Mouse (Mus musculus): ENCODE results near the gene Adamtsl1. TPM values are rescaled to one million over a fixed set of nuclear protein-coding genes. Genes with fewer than 3 reads are reported as not detected.

Adamtsl1 gene
- polyA plus RNA-seq, 1 experiment = 0.48 TPM

- TF ChIP-seq CTCF (IDR thresholded peaks at IDR 0.05; ENCODE audit: control insufficient read depth, insufficient read depth, insufficient read length) = no peak
- TF ChIP-seq MYOD1 (IDR thresholded peaks at IDR 0.05; ENCODE audit: control insufficient read depth, insufficient read length, low read depth) = no peak
- TF ChIP-seq MYOG (IDR thresholded peaks at IDR 0.05; ENCODE audit: control insufficient read depth, extremely low read depth, insufficient read length) = no peak
- no peak for TF ChIP-seq FOSL1 (IDR thresholded peaks at IDR 0.05; ENCODE audit: insufficient read depth, low read length, poor library complexity, severe bottlenecking)
- TF ChIP-seq CEBPB (IDR thresholded peaks at IDR 0.05; ENCODE audit: low read depth) = no peak
- no peak for TF ChIP-seq USF1 (IDR thresholded peaks at IDR 0.05; ENCODE audit: low read depth)
- TF ChIP-seq MAX (IDR thresholded peaks at IDR 0.05) = no peak
- H3K79me2 ChIP-seq (ENCODE audit: control insufficient read depth, insufficient read depth) = no peaks in the 10 kb centered on the region
Observed at GRCm38 (mm10) chr4:85539677-85540076, 25.7 kb downstream of the Adamtsl1 start.

GRCm38 (mm10) chr4:85543221-85543620, 29.2 kb downstream of the Adamtsl1 start:
- Histone ChIP-seq H3K36me3 (ENCODE audit: control insufficient read depth, insufficient read depth) (no peaks in the 10 kb centered on the region), H3K4me3 (ENCODE audit: insufficient read depth, poor library complexity, severe bottlenecking) (no peak overlapping the region), H3ac (ENCODE audit: control insufficient read depth, insufficient read length, low read depth) (no peak overlapping the region), H3K79me2 (ENCODE audit: control insufficient read depth, insufficient read depth) (no peaks in the 10 kb centered on the region), H3K27me3 (ENCODE audit: control insufficient read depth, insufficient read depth, insufficient read length) (no peaks in the 10 kb centered on the region), H3K79me3 (ENCODE audit: low read depth) (no peaks in the 10 kb centered on the region)
- TF ChIP-seq MYOG (IDR thresholded peaks at IDR 0.05; ENCODE audit: control insufficient read depth, extremely low read depth, insufficient read length) = no peak
- TF ChIP-seq CEBPB (IDR thresholded peaks at IDR 0.05; ENCODE audit: low read depth) = no peak
- no peak for TF ChIP-seq USF1 (IDR thresholded peaks at IDR 0.05; ENCODE audit: low read depth)
- TF ChIP-seq MAX (IDR thresholded peaks at IDR 0.05) = no peak
- no peak for TF ChIP-seq FOSL1 (IDR thresholded peaks at IDR 0.05; ENCODE audit: insufficient read depth, low read length, poor library complexity, severe bottlenecking)
- TF ChIP-seq CTCF (IDR thresholded peaks at IDR 0.05; ENCODE audit: control insufficient read depth, insufficient read depth, insufficient read length) = no peak
- no peak for TF ChIP-seq MYOD1 (IDR thresholded peaks at IDR 0.05; ENCODE audit: control insufficient read depth, insufficient read length, low read depth)

More at GRCm38 (mm10) chr4:85539677-85540076, 25.7 kb downstream of the Adamtsl1 start:
- Histone ChIP-seq H3ac (ENCODE audit: control insufficient read depth, insufficient read length, low read depth) (no peak overlapping the region), H3K27me3 (ENCODE audit: control insufficient read depth, insufficient read depth, insufficient read length) (no peaks in the 10 kb centered on the region), H3K36me3 (ENCODE audit: control insufficient read depth, insufficient read depth) (no peaks in the 10 kb centered on the region), H3K79me3 (ENCODE audit: low read depth) (no peaks in the 10 kb centered on the region), H3K4me3 (ENCODE audit: insufficient read depth, poor library complexity, severe bottlenecking) (no peak overlapping the region)

- Histone ChIP-seq H3K79me2 (ENCODE audit: control insufficient read depth, insufficient read depth) (no peaks in the 10 kb centered on the region), H3K36me3 (ENCODE audit: control insufficient read depth, insufficient read depth) (no peaks in the 10 kb centered on the region), H3K79me3 (ENCODE audit: low read depth) (no peaks in the 10 kb centered on the region), H3K4me3 (ENCODE audit: insufficient read depth, poor library complexity, severe bottlenecking) (no peak overlapping the region), H3ac (ENCODE audit: control insufficient read depth, insufficient read length, low read depth) (no peak overlapping the region), H3K27me3 (ENCODE audit: control insufficient read depth, insufficient read depth, insufficient read length) (no peaks in the 10 kb centered on the region)
- no peak for TF ChIP-seq MAX (IDR thresholded peaks at IDR 0.05)
- no peak for TF ChIP-seq FOSL1 (IDR thresholded peaks at IDR 0.05; ENCODE audit: insufficient read depth, low read length, poor library complexity, severe bottlenecking)
- TF ChIP-seq CEBPB (IDR thresholded peaks at IDR 0.05; ENCODE audit: low read depth) = no peak
- no peak for TF ChIP-seq MYOD1 (IDR thresholded peaks at IDR 0.05; ENCODE audit: control insufficient read depth, insufficient read length, low read depth)
- TF ChIP-seq USF1 (IDR thresholded peaks at IDR 0.05; ENCODE audit: low read depth) = no peak
- no peak for TF ChIP-seq CTCF (IDR thresholded peaks at IDR 0.05; ENCODE audit: control insufficient read depth, insufficient read depth, insufficient read length)
- no peak for TF ChIP-seq MYOG (IDR thresholded peaks at IDR 0.05; ENCODE audit: control insufficient read depth, extremely low read depth, insufficient read length)
Observed at GRCm38 (mm10) chr4:85554696-85555095, 40.7 kb downstream of the Adamtsl1 start.

- no peak overlapping the region for H3K4me3 ChIP-seq (ENCODE audit: insufficient read depth, poor library complexity, severe bottlenecking)
- H3K36me3 ChIP-seq (ENCODE audit: control insufficient read depth, insufficient read depth) = no peaks in the 10 kb centered on the region
- no peaks in the 10 kb centered on the region for H3K27me3 ChIP-seq (ENCODE audit: control insufficient read depth, insufficient read depth, insufficient read length)
- no peak overlapping the region for H3ac ChIP-seq (ENCODE audit: control insufficient read depth, insufficient read length, low read depth)
- no peak for TF ChIP-seq MAX (IDR thresholded peaks at IDR 0.05)
- no peak for TF ChIP-seq USF1 (IDR thresholded peaks at IDR 0.05; ENCODE audit: low read depth)
- no peak for TF ChIP-seq CTCF (IDR thresholded peaks at IDR 0.05; ENCODE audit: control insufficient read depth, insufficient read depth, insufficient read length)
- TF ChIP-seq MYOD1 (IDR thresholded peaks at IDR 0.05; ENCODE audit: control insufficient read depth, insufficient read length, low read depth) = no peak
- no peak for TF ChIP-seq CEBPB (IDR thresholded peaks at IDR 0.05; ENCODE audit: low read depth)
- no peak for TF ChIP-seq FOSL1 (IDR thresholded peaks at IDR 0.05; ENCODE audit: insufficient read depth, low read length, poor library complexity, severe bottlenecking)
- no peak for TF ChIP-seq MYOG (IDR thresholded peaks at IDR 0.05; ENCODE audit: control insufficient read depth, extremely low read depth, insufficient read length)
- H3K79me3 ChIP-seq (ENCODE audit: low read depth) = no peaks in the 10 kb centered on the region
- no peaks in the 10 kb centered on the region for H3K79me2 ChIP-seq (ENCODE audit: control insufficient read depth, insufficient read depth)
Observed at GRCm38 (mm10) chr4:85559753-85560152, 45.8 kb downstream of the Adamtsl1 start.

- Histone ChIP-seq H3K79me3 (ENCODE audit: low read depth) (no peaks in the 10 kb centered on the region), H3K36me3 (ENCODE audit: control insufficient read depth, insufficient read depth) (no peaks in the 10 kb centered on the region), H3K27me3 (ENCODE audit: control insufficient read depth, insufficient read depth, insufficient read length) (no peaks in the 10 kb centered on the region), H3K79me2 (ENCODE audit: control insufficient read depth, insufficient read depth) (no peaks in the 10 kb centered on the region), H3K4me3 (ENCODE audit: insufficient read depth, poor library complexity, severe bottlenecking) (no peak overlapping the region), H3ac (ENCODE audit: control insufficient read depth, insufficient read length, low read depth) (no peak overlapping the region)
- TF ChIP-seq USF1 (IDR thresholded peaks at IDR 0.05; ENCODE audit: low read depth) (no peak), MAX (IDR thresholded peaks at IDR 0.05) (no peak), MYOG (IDR thresholded peaks at IDR 0.05; ENCODE audit: control insufficient read depth, extremely low read depth, insufficient read length) (no peak), MYOD1 (IDR thresholded peaks at IDR 0.05; ENCODE audit: control insufficient read depth, insufficient read length, low read depth) (no peak), FOSL1 (IDR thresholded peaks at IDR 0.05; ENCODE audit: insufficient read depth, low read length, poor library complexity, severe bottlenecking) (no peak), CEBPB (IDR thresholded peaks at IDR 0.05; ENCODE audit: low read depth) (no peak), CTCF (IDR thresholded peaks at IDR 0.05; ENCODE audit: control insufficient read depth, insufficient read depth, insufficient read length) (no peak)
Observed at GRCm38 (mm10) chr4:85585426-85585825, 71.5 kb downstream of the Adamtsl1 start.

GRCm38 (mm10) chr4:85588928-85589327, 75.0 kb downstream of the Adamtsl1 start:
- no peaks in the 10 kb centered on the region for H3K36me3 ChIP-seq (ENCODE audit: control insufficient read depth, insufficient read depth)

More at GRCm38 (mm10) chr4:85588928-85589327, 75.0 kb downstream of the Adamtsl1 start:
- Histone ChIP-seq H3K27me3 (ENCODE audit: control insufficient read depth, insufficient read depth, insufficient read length) (no peaks in the 10 kb centered on the region), H3ac (ENCODE audit: control insufficient read depth, insufficient read length, low read depth) (no peak overlapping the region), H3K79me2 (ENCODE audit: control insufficient read depth, insufficient read depth) (no peaks in the 10 kb centered on the region), H3K4me3 (ENCODE audit: insufficient read depth, poor library complexity, severe bottlenecking) (no peak overlapping the region), H3K79me3 (ENCODE audit: low read depth) (no peaks in the 10 kb centered on the region)
- no peak for TF ChIP-seq MAX (IDR thresholded peaks at IDR 0.05)
- TF ChIP-seq MYOG (IDR thresholded peaks at IDR 0.05; ENCODE audit: control insufficient read depth, extremely low read depth, insufficient read length) = no peak
- no peak for TF ChIP-seq USF1 (IDR thresholded peaks at IDR 0.05; ENCODE audit: low read depth)
- TF ChIP-seq CEBPB (IDR thresholded peaks at IDR 0.05; ENCODE audit: low read depth) = no peak
- no peak for TF ChIP-seq FOSL1 (IDR thresholded peaks at IDR 0.05; ENCODE audit: insufficient read depth, low read length, poor library complexity, severe bottlenecking)
- no peak for TF ChIP-seq MYOD1 (IDR thresholded peaks at IDR 0.05; ENCODE audit: control insufficient read depth, insufficient read length, low read depth)
- no peak for TF ChIP-seq CTCF (IDR thresholded peaks at IDR 0.05; ENCODE audit: control insufficient read depth, insufficient read depth, insufficient read length)
